Mouse (Mus musculus) stomach, embryonic 16.5 days (tissue): ENCODE data around the gene Nmur1. TPM values are rescaled to one million over a fixed set of nuclear protein-coding genes. Genes with fewer than 3 reads are reported as not detected.
A peak's percentile ranks its signal among the peaks of the same experiment; 100 is the strongest.
"Not testable (repeated sequence)": the region's sequence is repeated elsewhere in the genome, so short reads cannot be mapped to it uniquely, and the experiment has no call there.

Experiments
- ATAC-seq: fragments of 200-750 bp; cut with Nextera tagmentation; 2 replicates; pipeline ENCODE4 v1.8.0; 2017; ENCODE audit warnings: moderate number of reproducible peaks, moderate TSS enrichment; ENCODE audit not compliant: insufficient read depth, low FRiP score
- H3K27ac ChIP-seq: fragments of 300-500 bp; sonication (generic); 2 replicates; pipeline ENCODE4 v1.5.1; 2014; ENCODE audit warnings: low read length
- H3K27me3 ChIP-seq: fragments of 300-500 bp; sonication (generic); 2 replicates; pipeline ENCODE4 v1.6.1; 2014; ENCODE audit warnings: low read length, control low read depth, mixed read lengths; ENCODE audit not compliant: control insufficient read depth, insufficient read depth
- H3K36me3 ChIP-seq: fragments of 300-500 bp; sonication (generic); 2 replicates; pipeline ENCODE4 v1.6.1; 2014; ENCODE audit warnings: low read length; ENCODE audit not compliant: control insufficient read depth, insufficient read depth
- H3K4me1 ChIP-seq: fragments of 300-500 bp; sonication (generic); 2 replicates; pipeline ENCODE4 v1.6.1; 2014; ENCODE audit warnings: low read length, control low read depth, mixed read lengths; ENCODE audit not compliant: control insufficient read depth, insufficient read depth
- H3K4me2 ChIP-seq: fragments of 300-500 bp; sonication (generic); 2 replicates; pipeline ENCODE4 v1.6.1; 2014; ENCODE audit warnings: low read depth, low read length, mixed read lengths
- H3K4me3 ChIP-seq: fragments of 300-500 bp; sonication (generic); replicated peaks from 2 replicates; pipeline ENCODE4 v1.5.1; 2014; ENCODE audit warnings: mild to moderate bottlenecking, low read length
- H3K9ac ChIP-seq: fragments of 300-500 bp; sonication (generic); 2 replicates; pipeline ENCODE4 v1.6.1; 2014; ENCODE audit warnings: low read length
- H3K9me3 ChIP-seq: fragments of 300-500 bp; sonication (generic); replicated peaks from 2 replicates; pipeline ENCODE4 v1.6.1; 2016; ENCODE audit warnings: low read length, control low read depth; ENCODE audit not compliant: control insufficient read depth
- WGBS: fragments of 180-500 bp; shearing (Covaris S2); extraction: QIAGEN DNeasy Blood & Tissue Kit; methylation state at CpG from one replicate; pipeline ENCODE4 v1.1.7; 2014; 5-methylcytosine and 5-hydroxymethylcytosine counted together
- microRNA-seq: library from miRNA; unstranded; fragments of <30 nt; microRNA quantifications from one replicate; pipeline ENCODE4, GENCODE M21; 2016
- polyA plus RNA-seq: library from polyadenylated mRNA; unstranded; fragments of >200 nt; fragmentation: Nextera tagmentation; extraction: Ambion mirVana; gene quantifications from 2 replicates; pipeline ENCODE4 v1.2.1, GENCODE M21; 2015

Nmur1 gene
- polyA plus RNA-seq, 1 experiment from 2014 or later: not detected

DNA sequence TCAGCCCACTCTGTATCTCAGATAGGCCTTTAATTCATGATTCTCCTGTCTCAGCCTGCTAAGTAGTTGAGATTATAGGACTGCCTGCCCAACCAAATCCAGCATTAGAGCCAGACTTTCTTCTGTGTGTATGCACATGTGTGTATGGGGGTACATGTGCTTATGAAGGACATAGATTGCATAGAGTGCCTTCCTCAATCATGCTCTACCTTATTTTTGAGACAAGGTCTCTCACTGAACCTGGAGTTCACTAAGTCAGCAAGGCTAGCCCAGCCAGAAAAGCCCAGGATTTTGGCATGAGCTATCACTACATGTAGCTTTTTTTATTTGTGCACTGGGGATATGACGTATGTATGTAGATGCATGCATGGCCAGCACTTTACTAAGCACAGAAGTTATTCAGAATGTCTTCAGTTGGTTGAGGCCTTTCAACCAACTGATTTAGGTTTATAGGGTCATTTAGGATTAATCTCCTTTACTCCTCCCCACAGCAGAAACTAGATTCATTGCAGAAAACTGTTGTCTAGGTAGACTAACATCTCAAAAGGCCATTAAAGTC is 82.9 kb downstream of the Nmur1 start:
- ATAC-seq: no peak
- Histone ChIP-seq H3K9ac (no peak overlapping the region), H3K4me3 (no peak overlapping the region), H3K4me2 (no peak overlapping the region), H3K36me3 (peaks cover 6% of the 10 kb centered on the region), H3K4me1 (no peaks in the 10 kb centered on the region), H3K9me3 (no peaks in the 10 kb centered on the region), H3K27me3 (no peaks in the 10 kb centered on the region), H3K27ac (no peak overlapping the region)
- 88% methylated on average over 1 of the region's 1 CpGs for WGBS

DNA sequence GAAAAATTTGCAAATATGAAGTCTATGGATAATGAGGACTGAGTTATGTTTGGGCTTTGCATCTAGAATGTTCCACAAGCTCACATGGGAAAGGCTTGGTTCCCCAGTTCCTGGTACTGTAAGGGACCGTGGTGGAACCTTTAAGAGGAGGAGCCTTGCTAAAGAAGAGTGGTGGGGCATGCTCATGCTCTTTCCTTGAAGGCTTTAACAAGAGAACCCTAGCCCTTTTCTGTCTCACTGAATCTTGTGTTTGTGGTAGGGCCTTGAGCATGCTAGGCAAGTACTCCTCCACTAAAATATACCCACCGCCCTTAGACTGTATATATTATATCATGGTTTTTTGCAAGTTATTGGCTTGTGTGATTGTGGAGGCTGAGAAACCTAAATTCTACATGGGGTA is 83.7 kb downstream of the Nmur1 start:
- Histone ChIP-seq H3K4me3 (no peak overlapping the region), H3K9me3 (no peaks in the 10 kb centered on the region), H3K4me2 (no peak overlapping the region), H3K27ac (no peak overlapping the region), H3K36me3 (no peaks in the 10 kb centered on the region), H3K27me3 (no peaks in the 10 kb centered on the region), H3K4me1 (no peaks in the 10 kb centered on the region), H3K9ac (no peak overlapping the region)
- no peak for ATAC-seq
- WGBS: 93% methylated on average over 2 of the region's 2 CpGs

DNA sequence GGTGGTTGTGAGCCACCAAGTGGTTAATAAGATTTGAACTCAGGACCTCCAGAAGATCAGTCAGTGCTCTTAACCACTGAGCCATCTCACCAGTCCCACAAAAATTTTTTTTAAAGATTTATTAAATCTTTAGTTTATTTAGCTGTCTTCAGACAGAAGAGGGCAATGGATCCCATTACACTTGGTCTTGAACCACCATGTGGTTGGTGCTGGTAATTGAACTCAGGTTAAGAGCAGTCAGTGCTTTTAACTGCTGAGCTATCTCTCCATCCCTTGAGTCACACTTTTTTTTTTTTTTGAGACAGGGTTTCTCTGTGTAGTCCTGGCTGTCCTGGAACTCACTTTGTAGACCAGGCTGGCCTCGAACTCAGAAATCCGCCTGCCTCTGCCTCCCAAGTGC is 84.9 kb downstream of the Nmur1 start:
- 91% methylated on average over 2 of the region's 2 CpGs for WGBS
- ATAC-seq: not testable (repeated sequence)

DNA sequence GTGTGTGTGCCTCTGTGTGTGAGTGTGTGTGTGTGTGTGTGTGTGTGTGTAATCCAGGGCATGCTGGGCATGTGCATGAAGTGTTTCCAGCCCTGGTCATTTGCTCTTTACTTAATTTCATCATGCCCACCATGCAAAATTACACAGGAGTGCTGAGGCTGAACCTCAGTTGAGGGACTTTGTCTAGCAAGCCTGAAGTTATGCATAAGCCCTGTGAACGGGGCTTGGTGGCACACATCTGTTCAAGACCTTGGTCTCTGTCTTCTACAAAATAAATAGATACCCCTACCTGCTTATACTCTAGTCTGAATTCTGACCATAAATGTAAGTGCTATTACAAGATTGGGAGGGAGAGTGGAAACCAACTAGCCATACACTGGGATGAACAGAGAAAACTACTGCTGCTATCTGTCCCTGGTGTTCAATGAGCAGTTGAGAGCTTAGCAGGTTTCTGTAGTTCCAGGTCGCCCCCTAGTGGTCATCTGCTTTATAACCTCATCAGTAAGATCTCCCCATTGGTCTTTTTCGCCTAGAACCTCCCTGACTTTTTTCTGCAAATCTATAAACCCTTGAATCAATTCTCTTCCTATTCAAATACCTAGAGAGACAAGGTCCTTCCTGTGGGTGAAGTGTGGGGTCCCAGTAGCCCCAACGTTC is 86.7 kb downstream of the Nmur1 start:
- Histone ChIP-seq H3K27ac (no peak overlapping the region), H3K9ac (no peak overlapping the region), H3K9me3 (no peaks in the 10 kb centered on the region), H3K27me3 (no peaks in the 10 kb centered on the region), H3K4me2 (no peak overlapping the region), H3K4me1 (no peaks in the 10 kb centered on the region), H3K4me3 (no peak overlapping the region), H3K36me3 (no peaks in the 10 kb centered on the region)
- WGBS: 19% methylated on average over 4 of the region's 4 CpGs
- peak; percentile 43; the same call in 1 of the 2 replicates for ATAC-seq

More for the DNA sequence above, 84.9 kb downstream of the Nmur1 start:
- not testable (repeated sequence) for H3K9me3 ChIP-seq, H3K4me1 ChIP-seq, H3K4me3 ChIP-seq, H3K9ac ChIP-seq, H3K27ac ChIP-seq, H3K36me3 ChIP-seq, H3K4me2 ChIP-seq, H3K27me3 ChIP-seq

DNA sequence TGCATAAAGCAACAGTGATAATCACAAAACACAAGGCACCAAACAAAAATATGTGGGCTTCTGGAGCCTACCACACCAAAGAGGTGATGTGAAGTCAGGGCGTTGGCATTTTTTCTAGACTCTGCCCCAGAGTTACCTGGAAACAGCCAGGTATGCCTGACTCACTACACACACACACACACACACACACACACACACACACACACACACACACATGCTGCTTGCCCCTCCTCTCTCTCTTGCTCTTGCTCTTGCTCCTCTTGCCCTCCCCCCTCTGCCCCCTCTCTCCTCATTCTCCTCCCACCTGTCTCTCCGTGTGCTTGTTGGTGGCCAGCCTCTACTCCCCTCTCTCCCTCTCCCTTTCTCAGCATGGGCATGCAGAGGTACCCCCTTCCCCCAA is 89.7 kb downstream of the Nmur1 start:
- no peak overlapping the region; the same call in 1 of the 2 replicates for H3K9ac ChIP-seq
- no peaks in the 10 kb centered on the region for H3K27me3 ChIP-seq
- WGBS: 23% methylated on average over 2 of the region's 2 CpGs
- H3K36me3 ChIP-seq: no peaks in the 10 kb centered on the region
- H3K4me3 ChIP-seq: no peak overlapping the region
- H3K4me2 ChIP-seq: no peak overlapping the region
- H3K9me3 ChIP-seq: no peaks in the 10 kb centered on the region
- ATAC-seq: peak; percentile 58; the same call in 1 of the 2 replicates
- no peaks in the 10 kb centered on the region for H3K4me1 ChIP-seq
- no peak overlapping the region for H3K27ac ChIP-seq

Small RNA genes lying within 50 kb of the gene (microRNA-seq; reads per million reads assigned to microRNA genes)
- 37.2 reads per million, percentile 45 among the genes with 10 or more reads in this experiment for gene mmu-mir-3535

Other genes with a start within 250 kb of the Nmur1 start
- gene B3gnt7, start 123.4 kb downstream of the Nmur1 start, polyA plus RNA-seq: 4.6 and 4.8 TPM in 2 replicates
- 346 and 382 TPM in 2 replicates for gene Ncl, start 66.8 kb downstream of the Nmur1 start, polyA plus RNA-seq
- gene Tex44, start 101 bp upstream of the Nmur1 start, polyA plus RNA-seq: not detected in 2 replicates
- 1,914 and 2,170 TPM in 2 replicates for gene Ptma, start 100.5 kb upstream of the Nmur1 start, polyA plus RNA-seq
- 32.8 and 42.9 TPM in 2 replicates for gene Pde6d, start 156.4 kb upstream of the Nmur1 start, polyA plus RNA-seq
- gene Cops7b, start 156.7 kb upstream of the Nmur1 start, polyA plus RNA-seq: 32.5 and 32.6 TPM in 2 replicates
- gene Nppc, start 244.3 kb upstream of the Nmur1 start, polyA plus RNA-seq: 3.4 and 4.6 TPM in 2 replicates